Mouse (Mus musculus): Measurements from ENCODE around the gene Gm20388. TPM values are rescaled to one million over a fixed set of nuclear protein-coding genes. Genes with fewer than 3 reads are reported as not detected.

The Gm20388 gene
- polyA plus RNA-seq, 1 experiment = 10.6 TPM

- H3K4me1 ChIP-seq (ENCODE audit: control insufficient read depth, insufficient read depth, low read length) = no peaks in the 10 kb centered on the region
- H3K4me3 ChIP-seq (replicated peaks; ENCODE audit: control insufficient read depth, low read depth, low read length) = no peak overlapping the region
- WGBS = 92% methylated on average over 34 of the region's 34 CpGs
- H3K27ac ChIP-seq (ENCODE audit: control insufficient read depth, insufficient read depth, low read depth, low read length, poor library complexity) = no peak overlapping the region
- no peak for TF ChIP-seq POLR2A (IDR thresholded peaks at IDR 0.05; ENCODE audit: borderline replicate concordance, control insufficient read depth, low read depth, low read length)
- no peak for TF ChIP-seq CTCF (IDR thresholded peaks at IDR 0.05; ENCODE audit: control insufficient read depth, insufficient read depth, low read length)
Observed at GRCm38 (mm10) chr8:123420525-123421281, 3510.1 kb downstream of the Gm20388 start.

DNA sequence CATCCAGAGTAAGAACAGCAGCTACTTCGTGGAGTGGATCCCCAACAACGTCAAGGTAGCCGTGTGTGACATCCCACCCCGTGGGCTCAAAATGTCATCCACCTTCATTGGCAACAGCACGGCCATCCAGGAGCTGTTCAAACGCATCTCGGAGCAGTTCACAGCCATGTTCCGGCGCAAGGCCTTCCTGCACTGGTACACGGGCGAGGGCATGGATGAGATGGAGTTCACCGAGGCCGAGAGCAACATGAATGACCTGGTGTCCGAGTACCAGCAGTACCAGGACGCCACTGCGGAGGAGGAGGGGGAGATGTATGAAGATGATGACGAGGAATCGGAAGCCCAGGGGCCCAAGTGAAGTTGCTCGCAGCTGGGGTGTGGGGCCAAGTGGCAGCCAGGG lies 3510.7 kb downstream of the Gm20388 start:
- Histone ChIP-seq H3K27ac (ENCODE audit: control insufficient read depth, insufficient read depth, low read depth, low read length, poor library complexity) (no peak overlapping the region; the same call in 1 of the 2 replicates), H3K4me1 (ENCODE audit: control insufficient read depth, insufficient read depth, low read length) (no peaks in the 10 kb centered on the region), H3K4me3 (replicated peaks; ENCODE audit: control insufficient read depth, low read depth, low read length) (no peak overlapping the region)
- TF ChIP-seq CTCF (IDR thresholded peaks at IDR 0.05; ENCODE audit: control insufficient read depth, insufficient read depth, low read length) (no peak), POLR2A (IDR thresholded peaks at IDR 0.05; ENCODE audit: borderline replicate concordance, control insufficient read depth, low read depth, low read length) (no peak)
- 87% methylated on average over 19 of the region's 19 CpGs for WGBS

DNA sequence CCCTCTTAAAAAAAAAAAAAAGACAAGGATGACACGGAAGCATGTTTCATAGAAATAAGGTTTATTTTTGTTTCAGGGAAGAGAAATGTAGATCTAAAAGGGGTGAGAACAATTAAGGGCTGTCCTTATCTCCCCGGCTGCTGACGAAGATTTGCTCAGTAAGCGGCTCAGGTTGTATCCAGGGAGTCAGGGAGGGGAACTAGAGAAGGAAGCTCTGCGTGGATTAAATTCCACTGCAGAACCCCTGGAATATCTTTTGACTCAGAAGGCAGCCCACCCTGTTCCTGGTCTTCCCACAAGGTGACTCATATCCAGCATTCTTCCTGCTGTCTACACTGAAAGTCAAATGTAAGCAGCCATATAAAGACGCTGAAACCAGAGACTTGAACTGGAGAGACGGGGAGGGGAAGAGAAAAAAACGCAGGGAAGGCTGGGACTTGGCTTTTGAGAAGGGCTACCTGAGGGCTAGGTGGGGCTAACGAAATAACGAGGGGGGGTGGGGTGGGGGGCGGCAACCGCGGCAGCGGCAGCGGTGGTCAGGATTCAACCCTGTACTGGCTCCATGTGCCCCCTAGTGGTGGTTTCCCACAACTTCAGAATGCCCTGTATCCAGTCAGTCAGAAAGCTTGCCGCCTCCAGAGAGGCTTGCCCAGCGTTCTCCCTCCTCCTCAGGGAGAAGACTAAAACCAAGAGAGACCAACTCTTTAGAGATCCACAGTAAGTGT lies 3511.6 kb downstream of the Gm20388 start:
- H3K27ac ChIP-seq (ENCODE audit: control insufficient read depth, insufficient read depth, low read depth, low read length, poor library complexity) = no peak overlapping the region
- H3K4me3 ChIP-seq (replicated peaks; ENCODE audit: control insufficient read depth, low read depth, low read length) = no peak overlapping the region
- H3K4me1 ChIP-seq (ENCODE audit: control insufficient read depth, insufficient read depth, low read length) = no peaks in the 10 kb centered on the region
- TF ChIP-seq CTCF (IDR thresholded peaks at IDR 0.05; ENCODE audit: control insufficient read depth, insufficient read depth, low read length) = peak; percentile 54
- no peak for TF ChIP-seq POLR2A (IDR thresholded peaks at IDR 0.05; ENCODE audit: borderline replicate concordance, control insufficient read depth, low read depth, low read length)
- 14% methylated on average over 17 of the region's 17 CpGs for WGBS

- no peak overlapping the region for H3K4me3 ChIP-seq (replicated peaks; ENCODE audit: control insufficient read depth, low read depth, low read length)
- H3K4me1 ChIP-seq (ENCODE audit: control insufficient read depth, insufficient read depth, low read length) = no peaks in the 10 kb centered on the region
- no peak overlapping the region for H3K27ac ChIP-seq (ENCODE audit: control insufficient read depth, insufficient read depth, low read depth, low read length, poor library complexity)
- TF ChIP-seq CTCF (IDR thresholded peaks at IDR 0.05; ENCODE audit: control insufficient read depth, insufficient read depth, low read length) = no peak
- no peak for TF ChIP-seq POLR2A (IDR thresholded peaks at IDR 0.05; ENCODE audit: borderline replicate concordance, control insufficient read depth, low read depth, low read length)
- WGBS = 45% methylated on average over 3 of the region's 3 CpGs
Observed at GRCm38 (mm10) chr8:123422781-123423159, 3512.1 kb downstream of the Gm20388 start.

GRCm38 (mm10) chr8:123423441-123423840 lies 3512.8 kb downstream of the Gm20388 start, which contains the start of gene Def8:
Gene Def8, plus strand, starts transcription at chr8:123423527.
- Histone ChIP-seq H3K4me1 (ENCODE audit: control insufficient read depth, insufficient read depth, low read length) (no peaks in the 10 kb centered on the region), H3K27ac (ENCODE audit: control insufficient read depth, insufficient read depth, low read depth, low read length, poor library complexity) (no peak within 1 kb of the TSS), H3K4me3 (replicated peaks; ENCODE audit: control insufficient read depth, low read depth, low read length) (no peak within 1 kb of the TSS)
- 85% methylated on average over 7 of the region's 7 CpGs for WGBS
- TF ChIP-seq POLR2A (IDR thresholded peaks at IDR 0.05; ENCODE audit: borderline replicate concordance, control insufficient read depth, low read depth, low read length) (no peak), CTCF (IDR thresholded peaks at IDR 0.05; ENCODE audit: control insufficient read depth, insufficient read depth, low read length) (no peak)

GRCm38 (mm10) chr8:123426511-123427509 lies 3516.2 kb downstream of the Gm20388 start:
- Histone ChIP-seq H3K4me3 (replicated peaks; ENCODE audit: control insufficient read depth, low read depth, low read length) (no peak overlapping the region), H3K4me1 (ENCODE audit: control insufficient read depth, insufficient read depth, low read length) (no peaks in the 10 kb centered on the region), H3K27ac (ENCODE audit: control insufficient read depth, insufficient read depth, low read depth, low read length, poor library complexity) (no peak overlapping the region)
- no peak for TF ChIP-seq CTCF (IDR thresholded peaks at IDR 0.05; ENCODE audit: control insufficient read depth, insufficient read depth, low read length)
- TF ChIP-seq POLR2A (IDR thresholded peaks at IDR 0.05; ENCODE audit: borderline replicate concordance, control insufficient read depth, low read depth, low read length) = no peak
- WGBS = 93% methylated on average over 27 of the region's 27 CpGs

DNA sequence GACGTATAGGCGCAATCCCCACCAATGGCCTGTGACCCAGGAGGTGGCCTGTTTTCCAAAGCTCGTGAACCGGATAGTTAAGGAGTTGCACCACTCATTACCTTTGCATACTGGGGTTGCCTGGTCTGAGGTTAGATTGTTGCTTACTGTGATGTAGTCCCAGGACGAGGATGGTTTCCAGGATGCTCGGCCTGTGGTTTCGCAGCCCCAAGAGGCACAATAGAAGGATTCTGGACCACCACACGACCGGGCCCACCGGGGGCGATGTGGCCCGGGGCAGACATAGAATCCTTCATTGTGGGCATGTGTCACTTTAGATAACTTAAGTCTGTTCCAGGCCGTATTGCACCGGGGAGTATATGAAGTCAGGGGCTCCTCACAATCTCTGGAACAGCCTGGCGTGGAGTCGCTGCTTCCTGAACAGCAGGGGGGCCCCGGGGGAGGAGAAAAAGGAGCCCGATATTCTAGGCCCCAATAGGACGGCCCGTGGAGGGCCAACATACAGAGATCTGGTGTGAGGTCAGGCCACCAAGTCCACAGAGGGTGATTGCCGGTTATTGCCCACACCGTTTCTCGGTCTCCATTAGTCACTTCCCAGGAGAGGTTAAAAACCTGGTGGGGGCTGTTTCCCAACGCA lies 3517.1 kb downstream of the Gm20388 start:
- H3K4me1 ChIP-seq (ENCODE audit: control insufficient read depth, insufficient read depth, low read length) = no peaks in the 10 kb centered on the region
- WGBS = 92% methylated on average over 24 of the region's 24 CpGs
- H3K27ac ChIP-seq (ENCODE audit: control insufficient read depth, insufficient read depth, low read depth, low read length, poor library complexity) = no peak overlapping the region

More for the DNA sequence above, 3517.1 kb downstream of the Gm20388 start:
- TF ChIP-seq CTCF (IDR thresholded peaks at IDR 0.05; ENCODE audit: control insufficient read depth, insufficient read depth, low read length) (no peak), POLR2A (IDR thresholded peaks at IDR 0.05; ENCODE audit: borderline replicate concordance, control insufficient read depth, low read depth, low read length) (no peak)
- no peak overlapping the region for H3K4me3 ChIP-seq (replicated peaks; ENCODE audit: control insufficient read depth, low read depth, low read length)

Data from bone marrow, adult 2 months (tissue).